Mouse (Mus musculus) neutrophil, adult 83 days (primary cell): ENCODE results near the gene Olfr734. TPM values are rescaled to one million over a fixed set of nuclear protein-coding genes. Genes with fewer than 3 reads are reported as not detected.

Source experiments
- total RNA-seq, 2 experiments: library from RNA; stranded (reverse); gene quantifications; one replicate each; pipeline ENCODE4 v1.2.4; 2023

The Olfr734 gene
- not detected for total RNA-seq

DNA sequence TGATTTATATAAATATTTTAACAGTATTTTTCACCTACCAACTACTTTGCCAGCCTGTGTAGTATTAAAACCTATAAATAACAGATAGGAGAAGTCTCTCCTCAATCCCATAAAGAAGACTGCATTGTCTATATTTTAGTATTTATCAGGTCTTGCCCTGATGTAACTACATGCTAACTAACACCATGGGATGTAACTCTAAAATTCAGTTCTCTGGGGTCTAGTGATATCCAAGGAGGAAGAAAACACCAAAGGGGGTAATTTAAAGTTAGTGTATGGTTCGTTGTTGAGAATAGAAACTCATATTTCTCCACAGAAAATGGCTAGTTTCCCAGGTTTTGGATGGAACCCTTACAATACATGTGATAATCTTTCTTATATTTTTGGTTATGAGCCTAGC, at the start of gene Olfr734:
Olfr734 (minus strand) TSS at position 101 of the 400 bp plus-strand sequence.

DNA sequence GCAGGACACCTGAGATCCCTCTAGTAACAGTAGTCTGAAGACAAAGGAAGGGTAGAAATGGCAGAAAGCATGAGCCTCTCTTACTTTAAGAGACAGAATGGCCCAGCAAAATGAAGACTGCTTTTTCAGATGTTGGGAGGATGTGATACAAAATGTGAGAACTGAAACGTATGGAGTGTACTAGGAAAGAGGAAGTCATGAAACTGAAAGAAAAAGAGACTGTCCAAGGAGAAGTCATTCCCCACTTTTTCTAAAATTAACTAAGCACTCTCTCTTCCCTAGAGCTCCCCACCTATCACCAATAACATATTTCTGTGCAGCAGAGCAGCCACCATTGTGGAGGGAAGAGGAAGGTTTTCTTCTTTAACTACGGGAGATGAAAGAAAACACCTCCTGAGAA, 31.0 kb upstream of the Olfr734 start, which contains the start of gene Tlr11:
Tlr11 (plus strand) TSS at position 322 of the 400 bp plus-strand sequence.

DNA sequence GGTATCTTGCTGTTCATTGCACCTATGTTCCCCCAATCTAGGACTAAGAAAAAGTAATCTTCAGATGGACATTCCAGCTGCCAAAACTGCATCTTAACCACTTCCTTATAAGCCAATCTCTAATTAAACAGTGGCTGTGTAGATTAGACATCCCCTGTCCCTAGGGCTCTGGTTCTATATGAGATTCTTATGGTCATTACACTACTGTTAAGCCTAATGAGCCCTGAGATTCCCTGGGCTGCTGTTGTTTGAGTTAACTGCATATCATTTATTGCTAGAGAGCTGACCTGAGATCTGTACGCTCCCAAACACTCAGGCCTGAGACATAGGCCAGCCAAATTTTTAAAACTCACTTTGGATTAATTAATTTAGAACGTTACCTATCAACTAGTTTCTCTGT, 22.2 kb upstream of the Olfr734 start, which contains the start of gene Olfr735:
Olfr735 (minus strand) TSS at position 77 of the 400 bp plus-strand sequence.

DNA sequence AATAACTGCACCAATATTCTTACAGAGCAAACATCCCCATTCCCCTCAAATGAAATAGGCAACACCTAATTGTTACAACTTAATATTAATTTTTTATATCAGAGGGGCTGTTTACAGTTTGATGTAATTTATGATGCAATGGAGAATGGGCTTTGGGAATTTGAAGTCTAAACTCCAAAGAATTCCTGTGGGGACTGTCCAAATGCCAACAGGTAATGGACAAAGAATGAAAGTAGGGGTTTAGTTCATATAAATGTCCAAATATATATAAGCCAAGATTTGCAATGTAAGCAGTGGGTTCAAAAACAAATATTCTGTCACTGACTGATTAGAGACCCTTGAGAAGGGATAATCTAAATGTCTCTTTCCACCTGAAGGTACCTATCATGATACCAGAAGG, 25.1 kb downstream of the Olfr734 start, which contains the start of gene Olfr733:
Olfr733 (minus strand) TSS at position 101 of the 400 bp plus-strand sequence.

DNA sequence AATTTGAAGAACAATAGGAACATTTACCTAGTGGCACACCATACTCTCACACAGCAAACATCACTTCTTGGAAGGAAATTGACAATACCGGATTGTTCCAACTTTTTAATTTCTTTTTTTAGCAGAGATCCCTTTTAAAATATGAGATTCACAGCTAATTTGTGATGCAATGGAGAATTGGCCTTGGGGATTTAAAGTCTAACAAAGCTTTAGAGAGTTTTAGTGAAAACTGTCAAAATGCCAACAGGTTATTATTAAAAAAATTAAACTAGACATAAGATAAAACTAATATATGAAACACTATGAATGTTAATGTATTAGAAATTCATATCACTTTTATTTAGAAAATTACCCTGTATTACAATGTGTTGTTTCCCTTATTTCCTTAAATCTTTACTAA, 42.5 kb downstream of the Olfr734 start, which contains the start of gene Olfr732:
Olfr732 (minus strand) TSS at position 101 of the 400 bp plus-strand sequence.

Other genes starting within 250 kb of the Olfr734 start
- gene Olfr726, start 235.8 kb downstream of the Olfr734 start, total RNA-seq = not detected
- gene Olfr727, start 203.6 kb downstream of the Olfr734 start, total RNA-seq = not detected
- not detected for gene Olfr728, start 184.1 kb downstream of the Olfr734 start, total RNA-seq
- not detected for gene Olfr729, start 173.9 kb downstream of the Olfr734 start, total RNA-seq
- gene Olfr730, start 138.6 kb downstream of the Olfr734 start, total RNA-seq = not detected
- gene Olfr731, start 84.9 kb downstream of the Olfr734 start, total RNA-seq = not detected
- gene Olfr732, start 42.6 kb downstream of the Olfr734 start, total RNA-seq = not detected
- gene Olfr733, start 25.2 kb downstream of the Olfr734 start, total RNA-seq = not detected
- gene Olfr735, start 22.1 kb upstream of the Olfr734 start, total RNA-seq = under 1 TPM in 1 of 2 experiments, not detected in 1; 0.09 TPM
- under 1 TPM; 0.22 TPM for gene Tlr11, start 31.2 kb upstream of the Olfr734 start, total RNA-seq
- gene Olfr736, start 54.4 kb upstream of the Olfr734 start, total RNA-seq = not detected
- gene Olfr738, start 80.8 kb upstream of the Olfr734 start, total RNA-seq = not detected
- not detected for gene Olfr739, start 91.9 kb upstream of the Olfr734 start, total RNA-seq
- not detected for gene Olfr740, start 118.8 kb upstream of the Olfr734 start, total RNA-seq
- not detected for gene Olfr741, start 146.0 kb upstream of the Olfr734 start, total RNA-seq
- gene Olfr742, start 176.8 kb upstream of the Olfr734 start, total RNA-seq = not detected
- gene Olfr743, start 195.1 kb upstream of the Olfr734 start, total RNA-seq = not detected